Mouse (Mus musculus): Measurements from ENCODE around the gene Gnat3.

Gene Gnat3

GRCm38 (mm10) chr5:18006157-18006556, 43.8 kb downstream of the Gnat3 start:
- DNase-seq (ENCODE audit: low read depth, low spot score) = no peak

GRCm38 (mm10) chr5:18007067-18007466, 44.7 kb downstream of the Gnat3 start:
- no peak for DNase-seq (ENCODE audit: low read depth, low spot score)

- no peak for DNase-seq (ENCODE audit: low read depth, low spot score)
These were observed 48.0 kb downstream of the Gnat3 start for GRCm38 (mm10) chr5:18010301-18010700.

- no peak for DNase-seq (ENCODE audit: low read depth, low spot score)
These were observed 50.8 kb downstream of the Gnat3 start for GRCm38 (mm10) chr5:18013196-18013595.

GRCm38 (mm10) chr5:18014209-18014829, 52.0 kb downstream of the Gnat3 start:
- DNase-seq (ENCODE audit: low read depth, low spot score) = no peak

GRCm38 (mm10) chr5:18023347-18023746, 61.0 kb downstream of the Gnat3 start:
- no peak for DNase-seq (ENCODE audit: low read depth, low spot score)

GRCm38 (mm10) chr5:18027531-18027930, 65.2 kb downstream of the Gnat3 start:
- no peak for DNase-seq (ENCODE audit: low read depth, low spot score)

GRCm38 (mm10) chr5:18035848-18036638, 73.7 kb downstream of the Gnat3 start:
- no peak for DNase-seq (ENCODE audit: low read depth, low spot score)

GRCm38 (mm10) chr5:18043022-18043421, 80.7 kb downstream of the Gnat3 start:
- DNase-seq (ENCODE audit: low read depth, low spot score) = peak; percentile 20

GRCm38 (mm10) chr5:18048841-18049240, 86.5 kb downstream of the Gnat3 start:
- DNase-seq (ENCODE audit: low read depth, low spot score) = no peak

- no peak for DNase-seq (ENCODE audit: low read depth, low spot score)
These were observed 93.0 kb downstream of the Gnat3 start for GRCm38 (mm10) chr5:18055323-18055722.

Data from WW6 (cell line).